Mouse (Mus musculus) retina, embryonic 14.5 days (tissue): ENCODE results near the gene Olfr315.
"Not testable (repeated sequence)": the region's sequence is repeated elsewhere in the genome, so short reads cannot be mapped to it uniquely, and the experiment has no call there.

Source experiments
- DNase-seq: peaks from one replicate; pipeline ENCODE4 v3.0.0-alpha.2; 2015; ENCODE audit warnings: low spot score

The Olfr315 gene

DNA sequence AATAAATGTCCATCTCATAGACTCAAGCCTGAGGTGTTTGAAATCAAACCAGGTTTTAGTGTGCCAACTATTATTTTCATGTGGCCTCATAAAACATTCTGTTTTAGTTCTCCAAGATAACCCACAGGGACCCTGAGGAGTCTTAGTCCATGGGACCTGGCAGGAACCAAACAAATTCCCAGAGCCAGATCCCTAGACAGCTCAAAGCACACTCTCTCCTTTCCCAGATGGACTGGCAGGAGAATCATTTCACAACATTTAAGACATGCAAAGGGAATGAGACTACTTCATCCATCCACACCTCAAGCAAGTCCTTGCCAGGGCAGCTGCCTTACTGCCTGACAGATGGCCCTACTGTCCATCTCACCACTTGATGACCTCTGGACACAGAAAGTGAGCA, 55.9 kb downstream of the Olfr315 start, which contains the start of gene Olfr312:
Gene Olfr312 (plus strand): TSS at position 301 of the 400 bp plus-strand sequence.
- not testable (repeated sequence) for DNase-seq

DNA sequence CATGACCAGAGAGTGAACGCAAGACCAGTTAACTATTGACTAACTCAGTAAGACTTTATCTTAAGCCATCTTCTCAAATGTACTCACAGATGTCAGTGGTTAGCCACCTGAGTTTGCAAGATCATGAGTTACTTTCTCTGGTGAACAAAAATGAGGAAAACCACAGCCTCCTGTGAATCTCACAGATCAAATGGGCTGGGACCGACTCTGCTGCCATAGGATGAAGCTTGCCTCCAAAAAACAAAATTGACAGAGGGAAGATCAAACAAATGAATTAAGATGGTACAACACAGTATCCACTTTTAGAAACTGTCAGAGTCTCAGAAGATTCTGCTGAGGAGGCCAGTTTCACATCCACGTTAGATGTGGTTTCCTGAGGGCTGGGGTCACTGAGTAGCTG, 56.8 kb downstream of the Olfr315 start:
- no peak for DNase-seq
